Mouse (Mus musculus) kidney, postnatal 14 days (tissue): ENCODE results near the gene Msh5.
A peak's percentile ranks its signal among the peaks of the same experiment; 100 is the strongest.

Experiments
- DNase-seq: peaks from one replicate; pipeline ENCODE4 v3.0.0; 2022; ENCODE audit warnings: mixed read lengths

The Msh5 gene

GRCm38 (mm10) chr17:35046681-35047455 is at the start of gene Msh5:
Msh5 (minus strand) TSS chr17:35046745.
- DNase-seq = peak; percentile 99

- DNase-seq = no peak
Measured at GRCm38 (mm10) chr17:35094475-35095365, 48.2 kb upstream of the Msh5 start.

GRCm38 (mm10) chr17:35092403-35093198 is 46.1 kb upstream of the Msh5 start:
- no peak for DNase-seq

- DNase-seq = no peak
Measured at GRCm38 (mm10) chr17:35090166-35090932, 43.8 kb upstream of the Msh5 start.

- DNase-seq = peak; percentile 97
Measured at GRCm38 (mm10) chr17:35088825-35089644, 42.5 kb upstream of the Msh5 start, which contains the start of gene Abhd16a. Abhd16a (plus strand) TSS chr17:35089263.

- no peak for DNase-seq
Measured at GRCm38 (mm10) chr17:35088151-35088550, 41.6 kb upstream of the Msh5 start.

DNA sequence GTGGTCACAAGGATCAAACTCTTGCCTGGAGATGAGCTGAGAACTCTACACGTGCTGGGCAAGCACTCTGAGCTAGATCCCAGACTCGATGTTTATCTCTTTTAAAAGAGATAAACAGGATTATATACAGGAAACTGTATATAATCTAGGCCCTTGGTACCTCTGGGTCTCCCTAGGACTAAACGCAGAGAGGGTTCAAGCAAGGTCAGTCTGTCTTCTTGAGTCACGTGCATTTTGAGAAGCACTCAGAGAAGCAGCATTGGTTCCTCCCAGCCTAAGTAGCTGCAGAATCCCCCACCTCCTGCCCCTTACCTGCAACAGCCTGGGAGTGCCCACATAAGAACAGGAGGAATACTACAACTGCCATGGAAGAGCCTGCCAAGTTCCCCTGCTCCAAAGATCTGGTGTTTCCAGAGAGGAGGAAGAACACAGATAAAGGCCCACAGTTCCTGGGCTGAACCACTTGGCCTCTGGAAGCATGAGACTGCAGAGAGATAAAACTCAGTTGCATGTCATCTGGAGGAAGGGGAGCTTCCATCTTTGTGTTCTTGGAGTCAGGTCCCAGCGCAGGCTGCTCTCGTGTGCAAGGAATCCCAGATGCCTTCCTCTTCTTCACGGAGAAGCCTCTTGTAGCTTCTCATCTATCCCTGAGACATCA is 38.8 kb upstream of the Msh5 start, which contains the start of gene Ly6g6f:
TSS of gene Ly6g6f (minus strand) at position 403 of the 658 bp plus-strand sequence.
- DNase-seq = no peak

DNA sequence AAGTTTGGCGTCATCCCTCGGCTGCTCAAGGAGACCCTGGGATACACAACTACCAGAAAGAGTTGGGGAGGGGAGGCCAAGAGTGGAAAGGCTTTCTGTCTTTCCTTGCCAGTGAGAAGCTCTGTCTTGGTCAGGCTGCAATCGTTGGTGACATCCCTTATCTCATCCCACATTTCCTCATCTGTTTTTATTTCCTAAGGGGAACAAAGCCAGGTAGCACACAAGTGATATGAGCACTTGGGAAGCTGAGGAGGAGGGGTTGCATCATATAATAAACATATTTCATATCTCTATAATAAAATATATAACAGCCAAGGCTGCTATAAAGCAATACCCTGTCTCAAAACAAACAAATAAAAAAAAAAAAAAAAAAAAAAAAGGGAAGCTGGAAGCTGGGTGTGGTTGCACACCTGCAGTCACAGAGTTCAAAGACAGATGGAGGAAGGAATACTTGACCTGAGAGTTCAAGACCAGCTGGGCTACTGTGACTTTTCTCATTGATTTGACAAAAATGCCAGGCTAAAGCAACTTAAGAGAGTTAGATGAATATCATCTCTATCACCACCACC is 37.5 kb upstream of the Msh5 start:
- no peak for DNase-seq

GRCm38 (mm10) chr17:35082841-35083576 is 36.5 kb upstream of the Msh5 start:
- DNase-seq = no peak

GRCm38 (mm10) chr17:35080710-35081109 is 34.2 kb upstream of the Msh5 start:
- DNase-seq = no peak

GRCm38 (mm10) chr17:35080248-35080647 is 33.7 kb upstream of the Msh5 start:
- no peak for DNase-seq

GRCm38 (mm10) chr17:35079778-35080177 is 33.2 kb upstream of the Msh5 start:
- DNase-seq = no peak

DNA sequence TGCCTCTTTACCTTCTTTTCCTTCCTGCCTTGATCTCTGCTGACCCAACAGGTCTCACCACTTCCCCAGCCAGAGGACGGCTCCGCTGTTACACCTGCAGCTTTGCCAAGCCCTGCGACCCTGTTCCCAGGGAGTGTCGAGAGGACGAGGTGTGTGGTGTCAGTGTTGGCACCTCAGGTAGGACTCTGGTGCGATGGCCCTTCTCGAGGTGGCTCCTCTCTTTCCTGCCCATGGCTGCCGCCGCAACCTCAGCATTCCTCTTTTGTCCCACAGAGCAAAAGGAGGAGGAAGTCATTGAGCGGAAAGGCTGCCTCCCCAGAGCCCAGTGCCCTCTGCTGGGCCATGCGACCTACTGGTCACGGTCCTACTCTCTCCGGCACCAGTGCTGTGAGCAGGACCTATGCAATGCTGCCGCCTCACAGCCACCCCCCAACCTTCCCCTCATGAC is 31.3 kb upstream of the Msh5 start, which contains the start of gene Ly6g6d:
TSS of gene Ly6g6d (minus strand) at position 280 of the 448 bp plus-strand sequence.
- peak; percentile 80 for DNase-seq

DNA sequence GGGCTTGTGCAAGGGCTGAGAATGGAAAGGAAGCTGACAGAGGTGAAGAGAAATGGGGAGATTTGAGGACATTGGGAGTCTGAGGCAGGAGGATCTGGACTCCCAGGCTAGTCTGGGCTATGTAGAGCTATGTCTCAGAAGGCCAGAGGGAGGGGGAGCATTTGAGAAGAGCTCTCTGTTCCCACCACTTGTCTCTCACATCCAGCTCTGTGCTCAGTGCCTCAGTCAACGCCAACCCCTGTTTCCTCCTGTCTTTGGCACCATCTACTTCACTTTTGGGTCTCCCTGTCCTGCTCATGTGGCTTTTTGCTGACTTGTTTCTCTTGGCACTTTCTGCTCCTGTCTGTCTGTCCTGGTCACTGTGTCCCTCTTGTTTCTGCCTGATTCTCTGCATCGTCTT is 30.7 kb upstream of the Msh5 start:
- no peak for DNase-seq

DNA sequence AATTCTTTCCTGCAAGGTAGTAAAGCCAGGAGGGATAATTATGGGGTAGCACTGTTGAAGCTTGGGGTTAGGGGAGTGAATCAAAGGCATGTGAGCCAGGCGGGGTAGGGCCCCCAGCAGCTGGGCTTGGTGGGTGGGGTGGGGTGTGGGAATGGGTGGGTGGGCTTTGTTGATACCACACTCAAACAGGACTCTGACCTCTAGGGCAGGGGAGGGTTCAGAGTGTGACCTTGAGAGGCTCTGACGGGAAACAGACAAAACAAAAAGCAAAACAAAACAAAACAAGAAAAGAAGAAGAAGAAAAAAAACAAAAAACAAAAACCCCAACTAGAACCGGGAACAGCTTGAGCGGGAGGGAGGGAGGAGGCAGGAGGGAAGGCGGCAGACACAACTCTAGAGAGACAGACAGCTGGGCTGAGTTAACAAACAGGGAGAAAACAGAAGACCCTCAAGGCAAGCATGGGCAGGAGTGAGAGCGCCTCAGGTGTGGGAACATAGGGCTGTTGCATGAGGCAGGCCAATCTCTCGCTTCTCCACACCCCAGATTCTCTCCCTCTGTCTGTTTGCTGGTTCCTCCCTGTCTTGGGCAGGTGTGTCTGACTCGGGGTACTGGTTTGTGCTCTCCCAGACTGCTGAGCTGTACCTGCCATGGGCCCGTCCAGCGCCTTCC is 30.1 kb upstream of the Msh5 start, which contains the start of gene Ly6g6e:
TSS of gene Ly6g6e (plus strand) at position 396 of the 670 bp plus-strand sequence.
- DNase-seq = no peak

DNA sequence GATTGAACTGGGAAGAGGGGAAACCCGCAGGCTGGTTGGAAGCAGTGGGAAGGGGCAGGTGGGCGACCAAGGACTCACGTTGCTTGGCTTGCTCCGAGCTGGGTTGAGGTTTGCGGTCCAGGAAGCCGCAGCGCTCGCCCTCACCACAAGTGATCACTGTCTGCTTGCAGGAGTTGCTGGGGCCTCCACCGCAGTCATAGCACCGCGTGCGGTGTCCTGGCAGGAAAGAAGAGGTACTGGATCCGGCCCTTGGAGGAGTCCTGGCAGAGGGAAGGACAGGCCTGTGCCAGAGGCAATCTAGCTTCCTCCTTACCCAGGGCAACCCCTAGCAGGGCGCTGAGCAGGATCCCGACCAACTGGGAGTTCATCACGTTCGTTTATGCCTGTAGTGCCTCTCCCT is 27.6 kb upstream of the Msh5 start:
- no peak for DNase-seq

- DNase-seq = no peak
Measured at GRCm38 (mm10) chr17:35071454-35071853, 24.9 kb upstream of the Msh5 start.

- DNase-seq = no peak
Measured at GRCm38 (mm10) chr17:35070556-35071229, 24.1 kb upstream of the Msh5 start.
